Mouse (Mus musculus): ENCODE data around the gene Camsap2. TPM values are rescaled to one million over a fixed set of nuclear protein-coding genes. Genes with fewer than 3 reads are reported as not detected.

Gene Camsap2
- 11.6 and 18.7 TPM in 2 replicates for polyA plus RNA-seq (2012; rRNA removed)

GRCm38 (mm10) chr1:136345454-136346372 is at the start of gene Camsap2:
Camsap2 (minus strand) TSS chr1:136346104.
- Histone ChIP-seq H3K4me1 (ENCODE audit: control insufficient read depth, insufficient read depth, low read length) (peaks cover 17% of the 10 kb centered on the region), H3K4me3 (replicated peaks; ENCODE audit: extremely low read depth, low read depth, low read length) (peak within 1 kb of the TSS; percentile 98)
- WGBS, result under 1% methylated on average over 121 of the region's 121 CpGs
- no peak for TF ChIP-seq CTCF (IDR thresholded peaks at IDR 0.05; ENCODE audit: insufficient read depth, low read length)
- peak; percentile 83 for TF ChIP-seq POLR2A (IDR thresholded peaks at IDR 0.05; ENCODE audit: borderline replicate concordance, extremely low read depth, low read depth, low read length)
- DNase-seq, result peak; percentile 93

GRCm38 (mm10) chr1:136395073-136395472 is 49.2 kb upstream of the Camsap2 start:
- H3K4me1 ChIP-seq (ENCODE audit: control insufficient read depth, insufficient read depth, low read length), result no peaks in the 10 kb centered on the region
- DNase-seq, result no peak
- 45% methylated on average over 5 of the region's 5 CpGs for WGBS
- TF ChIP-seq POLR2A (IDR thresholded peaks at IDR 0.05; ENCODE audit: borderline replicate concordance, extremely low read depth, low read depth, low read length), result no peak
- TF ChIP-seq CTCF (IDR thresholded peaks at IDR 0.05; ENCODE audit: insufficient read depth, low read length), result no peak
- no peak overlapping the region for H3K4me3 ChIP-seq (replicated peaks; ENCODE audit: extremely low read depth, low read depth, low read length)

GRCm38 (mm10) chr1:136394506-136394905 is 48.6 kb upstream of the Camsap2 start:
- DNase-seq, result no peak
- H3K4me3 ChIP-seq (replicated peaks; ENCODE audit: extremely low read depth, low read depth, low read length), result no peak overlapping the region
- WGBS, result 29% methylated on average over 10 of the region's 10 CpGs
- H3K4me1 ChIP-seq (ENCODE audit: control insufficient read depth, insufficient read depth, low read length), result no peaks in the 10 kb centered on the region
- TF ChIP-seq CTCF (IDR thresholded peaks at IDR 0.05; ENCODE audit: insufficient read depth, low read length), result no peak

GRCm38 (mm10) chr1:136386914-136387313 is 41.0 kb upstream of the Camsap2 start:
- Histone ChIP-seq H3K4me3 (replicated peaks; ENCODE audit: extremely low read depth, low read depth, low read length) (no peak overlapping the region), H3K4me1 (ENCODE audit: control insufficient read depth, insufficient read depth, low read length) (no peaks in the 10 kb centered on the region)
- no peak for DNase-seq
- 70% methylated on average over 5 of the region's 6 CpGs for WGBS
- TF ChIP-seq POLR2A (IDR thresholded peaks at IDR 0.05; ENCODE audit: borderline replicate concordance, extremely low read depth, low read depth, low read length) (no peak), CTCF (IDR thresholded peaks at IDR 0.05; ENCODE audit: insufficient read depth, low read length) (no peak)

GRCm38 (mm10) chr1:136381583-136381982 is 35.7 kb upstream of the Camsap2 start:
- 44% methylated on average over 5 of the region's 5 CpGs for WGBS
- no peak overlapping the region for H3K4me3 ChIP-seq (replicated peaks; ENCODE audit: extremely low read depth, low read depth, low read length)
- no peak for DNase-seq
- 0 out of 2 replicates have a peak, but pooled peaks cover 2% of the 10 kb centered on the region for H3K4me1 ChIP-seq (ENCODE audit: control insufficient read depth, insufficient read depth, low read length)
- TF ChIP-seq CTCF (IDR thresholded peaks at IDR 0.05; ENCODE audit: insufficient read depth, low read length) (no peak), POLR2A (IDR thresholded peaks at IDR 0.05; ENCODE audit: borderline replicate concordance, extremely low read depth, low read depth, low read length) (no peak)

GRCm38 (mm10) chr1:136381169-136381568 is 35.3 kb upstream of the Camsap2 start:
- DNase-seq, result no peak
- H3K4me1 ChIP-seq (ENCODE audit: control insufficient read depth, insufficient read depth, low read length), result 0 out of 2 replicates have a peak, but pooled peaks cover 2% of the 10 kb centered on the region
- TF ChIP-seq POLR2A (IDR thresholded peaks at IDR 0.05; ENCODE audit: borderline replicate concordance, extremely low read depth, low read depth, low read length), result no peak
- TF ChIP-seq CTCF (IDR thresholded peaks at IDR 0.05; ENCODE audit: insufficient read depth, low read length), result no peak
- no peak overlapping the region for H3K4me3 ChIP-seq (replicated peaks; ENCODE audit: extremely low read depth, low read depth, low read length)
- WGBS, result 37% methylated on average over 6 of the region's 6 CpGs

- WGBS, result 83% methylated on average over 8 of the region's 8 CpGs
- Histone ChIP-seq H3K4me1 (ENCODE audit: control insufficient read depth, insufficient read depth, low read length) (0 out of 2 replicates have a peak, but pooled peaks cover 2% of the 10 kb centered on the region), H3K4me3 (replicated peaks; ENCODE audit: extremely low read depth, low read depth, low read length) (no peak overlapping the region)
- TF ChIP-seq POLR2A (IDR thresholded peaks at IDR 0.05; ENCODE audit: borderline replicate concordance, extremely low read depth, low read depth, low read length) (no peak), CTCF (IDR thresholded peaks at IDR 0.05; ENCODE audit: insufficient read depth, low read length) (no peak)
- no peak for DNase-seq
These were observed 34.7 kb upstream of the Camsap2 start for GRCm38 (mm10) chr1:136380606-136381005.

- Histone ChIP-seq H3K4me1 (ENCODE audit: control insufficient read depth, insufficient read depth, low read length) (0 out of 2 replicates have a peak, but pooled peaks cover 2% of the 10 kb centered on the region), H3K4me3 (replicated peaks; ENCODE audit: extremely low read depth, low read depth, low read length) (no peak overlapping the region)
- WGBS, result 77% methylated on average over 4 of the region's 4 CpGs
- TF ChIP-seq CTCF (IDR thresholded peaks at IDR 0.05; ENCODE audit: insufficient read depth, low read length) (no peak), POLR2A (IDR thresholded peaks at IDR 0.05; ENCODE audit: borderline replicate concordance, extremely low read depth, low read depth, low read length) (no peak)
- no peak for DNase-seq
These were observed 34.3 kb upstream of the Camsap2 start for GRCm38 (mm10) chr1:136380161-136380560.

GRCm38 (mm10) chr1:136379261-136379660 is 33.4 kb upstream of the Camsap2 start:
- no peak overlapping the region for H3K4me3 ChIP-seq (replicated peaks; ENCODE audit: extremely low read depth, low read depth, low read length)
- TF ChIP-seq CTCF (IDR thresholded peaks at IDR 0.05; ENCODE audit: insufficient read depth, low read length), result no peak
- no peak for TF ChIP-seq POLR2A (IDR thresholded peaks at IDR 0.05; ENCODE audit: borderline replicate concordance, extremely low read depth, low read depth, low read length)
- 0 out of 2 replicates have a peak, but pooled peaks cover 2% of the 10 kb centered on the region for H3K4me1 ChIP-seq (ENCODE audit: control insufficient read depth, insufficient read depth, low read length)
- 96% methylated on average over 7 of the region's 7 CpGs for WGBS
- DNase-seq, result no peak

- H3K4me1 ChIP-seq (ENCODE audit: control insufficient read depth, insufficient read depth, low read length), result peaks cover 2% of the 10 kb centered on the region
- whole genome bisulfite sequencing, result 75% methylated on average over 3 of the region's 3 CpGs
- no peak overlapping the region for H3K4me3 ChIP-seq (replicated peaks; ENCODE audit: extremely low read depth, low read depth, low read length)
- peak; percentile 55 for DNase-seq
- TF ChIP-seq POLR2A (IDR thresholded peaks at IDR 0.05; ENCODE audit: borderline replicate concordance, extremely low read depth, low read depth, low read length) (no peak), CTCF (IDR thresholded peaks at IDR 0.05; ENCODE audit: insufficient read depth, low read length) (no peak)
These were observed 20.1 kb upstream of the Camsap2 start for GRCm38 (mm10) chr1:136365986-136366385.
